In the genomic region with DNA sequence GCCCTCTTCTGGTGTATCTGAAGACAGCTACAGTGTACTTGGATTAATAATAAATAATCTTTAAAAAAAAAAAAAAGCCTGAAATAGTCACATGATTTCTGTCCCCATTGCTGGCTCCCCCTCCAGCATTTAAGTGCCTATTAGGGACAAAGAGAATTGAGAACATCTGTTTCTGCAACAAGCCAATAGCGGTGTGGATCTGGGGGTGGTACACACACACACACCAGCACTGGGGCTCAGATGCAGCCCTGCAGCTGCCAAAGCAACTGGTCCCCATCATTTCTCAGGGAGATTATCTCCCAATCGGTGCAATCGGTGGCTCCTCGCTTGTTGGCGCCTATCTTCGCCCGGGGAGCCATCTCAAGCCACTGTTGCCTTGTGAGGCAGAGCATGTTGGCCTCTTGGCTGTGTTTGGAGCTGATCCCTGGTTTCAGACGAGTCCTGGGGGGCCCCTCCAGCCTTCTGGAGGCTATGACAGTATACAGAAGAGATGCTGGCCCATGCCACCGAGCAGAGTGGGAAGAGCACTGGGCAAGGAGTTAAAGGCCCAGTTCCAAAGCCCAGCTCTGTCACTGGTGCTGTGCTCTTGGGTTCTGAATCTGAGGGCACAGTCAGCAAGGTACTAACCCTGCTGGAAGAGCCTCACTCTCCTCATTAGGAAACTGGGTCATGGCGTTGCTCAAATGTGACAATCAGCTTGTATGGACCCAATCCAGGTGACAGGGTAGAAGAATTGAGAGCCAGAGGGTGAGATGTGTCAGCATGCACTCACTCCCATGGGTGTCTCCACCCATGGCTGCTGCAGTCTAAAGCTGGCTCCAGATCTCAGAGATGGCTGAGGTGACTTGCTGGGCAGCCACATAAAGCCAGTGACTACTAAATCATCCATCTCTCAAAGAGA, we compare ENCODE assay signal across 16 mouse cellular contexts. TPM values are rescaled to one million over a fixed set of nuclear protein-coding genes. Genes with fewer than 3 reads are reported as not detected.
DNase-seq lines count a peak whose midpoint lies in the region; ATAC-seq lines count a peak whose summit lies in the region.
"Had no signal": no experiment of that assay in that cellular context is flagged by ENCODE, and none has a peak within 500 bp of the region (broad histone marks: within the 10 kb centered on the region; RNA-seq: fewer than 3 reads in every experiment).

No protein-coding gene starts in this region.

- DNase-seq in forebrain, embryonic 11.5 days (ENCODE audit: low spot score), result no peak
- DNase-seq in heart, adult 9 months (ENCODE audit: low spot score in 2 of 2), result peak; percentile 20 to 40
- no peak for DNase-seq in heart, adult 11 months
- DNase-seq in neural tube, embryonic 10.5 days (ENCODE audit: extremely low spot score, low spot score), result no peak
- no peak for DNase-seq in kidney, adult 18-20 months
- DNase-seq: adrenal gland, adult 2 months; cerebellum, postnatal 25 days; liver, postnatal 0 days; lung, postnatal 36 days; right cerebral cortex, postnatal 4 days; thymus, adult 18-20 months had no signal

- no peak overlapping the region for H3K4me3 ChIP-seq in forebrain, embryonic 13.5 days
- H3K4me3 ChIP-seq in forebrain, embryonic 11.5 days (ENCODE audit: low read depth, low read length), result no peak overlapping the region
- H3K4me3 ChIP-seq in neural tube, embryonic 13.5 days, result no peak overlapping the region
- H3K4me3 ChIP-seq: embryonic facial prominence, embryonic 12.5 days; limb, embryonic 13.5 days had no signal

- no peaks in the 10 kb centered on the region for H3K9me3 ChIP-seq in forebrain, embryonic 13.5 days (replicated peaks)
- H3K9me3 ChIP-seq in forebrain, embryonic 11.5 days (ENCODE audit: control insufficient read depth, low read length), result no peaks in the 10 kb centered on the region
- H3K9me3 ChIP-seq in neural tube, embryonic 13.5 days, result no peaks in the 10 kb centered on the region
- H3K9me3 ChIP-seq: embryonic facial prominence, embryonic 12.5 days; limb, embryonic 13.5 days had no signal

- WGBS in forebrain, embryonic 13.5 days, result 80% methylated on average over 10 of the region's 10 CpGs
- 86% methylated on average over 10 of the region's 10 CpGs for WGBS in forebrain, embryonic 11.5 days
- WGBS in neural tube, embryonic 13.5 days, result 48% methylated on average over 10 of the region's 10 CpGs

- H3K4me1 ChIP-seq in forebrain, embryonic 13.5 days, result no peaks in the 10 kb centered on the region; the same call in 1 of the 2 replicates
- no peaks in the 10 kb centered on the region for H3K4me1 ChIP-seq in forebrain, embryonic 11.5 days (replicated peaks; ENCODE audit: control insufficient read depth, insufficient read depth, low read length)
- peaks cover 26% of the 10 kb centered on the region for H3K4me1 ChIP-seq in neural tube, embryonic 13.5 days (replicated peaks)
- H3K4me1 ChIP-seq: limb, embryonic 13.5 days had no signal

- ATAC-seq in forebrain, embryonic 13.5 days, result peak; percentile 41; the same call in 1 of the 2 replicates
- no peak for ATAC-seq in forebrain, embryonic 11.5 days (replicated peaks; ENCODE audit: low FRiP score)
- ATAC-seq in neural tube, embryonic 13.5 days (ENCODE audit: low read depth), result peak; percentile 20; the same call in 1 of the 2 replicates
- ATAC-seq: liver, postnatal 0 days had no signal

- 0 out of 2 replicates have a peak, but pooled peaks cover 7% of the 10 kb centered on the region for H3K36me3 ChIP-seq in forebrain, embryonic 13.5 days (ENCODE audit: poor library complexity, severe bottlenecking)
- no peaks in the 10 kb centered on the region for H3K36me3 ChIP-seq in forebrain, embryonic 11.5 days (ENCODE audit: control insufficient read depth, insufficient read depth, low read length)
- no peaks in the 10 kb centered on the region for H3K36me3 ChIP-seq in neural tube, embryonic 13.5 days
- H3K36me3 ChIP-seq: embryonic facial prominence, embryonic 12.5 days; limb, embryonic 13.5 days had no signal

- H3K27ac ChIP-seq in forebrain, embryonic 13.5 days, result no peak overlapping the region
- H3K27ac ChIP-seq in forebrain, embryonic 11.5 days (ENCODE audit: low read depth, low read length), result no peak overlapping the region
- H3K27ac ChIP-seq in neural tube, embryonic 13.5 days (replicated peaks), result no peak overlapping the region
- H3K27ac ChIP-seq: embryonic facial prominence, embryonic 12.5 days; limb, embryonic 13.5 days had no signal

- H3K27me3 ChIP-seq in forebrain, embryonic 13.5 days, result no peaks in the 10 kb centered on the region
- no peaks in the 10 kb centered on the region for H3K27me3 ChIP-seq in forebrain, embryonic 11.5 days (ENCODE audit: control insufficient read depth, insufficient read depth, low read length)
- H3K27me3 ChIP-seq in neural tube, embryonic 13.5 days, result no peaks in the 10 kb centered on the region
- H3K27me3 ChIP-seq: embryonic facial prominence, embryonic 12.5 days; limb, embryonic 13.5 days had no signal

- no peak overlapping the region for H3K9ac ChIP-seq in forebrain, embryonic 13.5 days
- H3K9ac ChIP-seq in forebrain, embryonic 11.5 days (ENCODE audit: low read length), result no peak overlapping the region
- peak overlapping the region; percentile 13; the same call in 1 of the 2 replicates for H3K9ac ChIP-seq in neural tube, embryonic 13.5 days
- H3K9ac ChIP-seq: embryonic facial prominence, embryonic 12.5 days; limb, embryonic 13.5 days; liver, postnatal 0 days had no signal

- H3K4me2 ChIP-seq in forebrain, embryonic 13.5 days, result no peak overlapping the region
- H3K4me2 ChIP-seq in forebrain, embryonic 11.5 days (ENCODE audit: low read depth, low read length, severe bottlenecking), result no peak overlapping the region
- no peak overlapping the region for H3K4me2 ChIP-seq in neural tube, embryonic 13.5 days
- H3K4me2 ChIP-seq: embryonic facial prominence, embryonic 12.5 days; limb, embryonic 13.5 days; midbrain, embryonic 11.5 days had no signal

RNA-seq across cellular contexts. Expression of a gene that starts 17.4 kb away (rescaled TPM):
- 17.3 and 18.7 TPM in 2 replicates for polyA plus RNA-seq in forebrain, embryonic 13.5 days (2015; fragmentation: Nextera tagmentation; extraction: Ambion mirVana)
- polyA plus RNA-seq in forebrain, embryonic 11.5 days (2014; fragmentation: Nextera tagmentation; extraction: Ambion mirVana), result 17.0 and 19.6 TPM in 2 replicates
- 15.0 and 19.0 TPM in 2 replicates for polyA plus RNA-seq in neural tube, embryonic 13.5 days (2015; fragmentation: Nextera tagmentation; extraction: Ambion mirVana)

RNA-seq across cellular contexts. Expression of a gene that starts 21.2 kb away (rescaled TPM):
- 21.9 and 24.0 TPM in 2 replicates for polyA plus RNA-seq in forebrain, embryonic 13.5 days (2015; fragmentation: Nextera tagmentation; extraction: Ambion mirVana)
- 30.6 and 37.6 TPM in 2 replicates for polyA plus RNA-seq in forebrain, embryonic 11.5 days (2014; fragmentation: Nextera tagmentation; extraction: Ambion mirVana)
- 21.4 and 23.0 TPM in 2 replicates for polyA plus RNA-seq in neural tube, embryonic 13.5 days (2015; fragmentation: Nextera tagmentation; extraction: Ambion mirVana)

Comparison
In these comparisons a context has a peak if more than half of its experiments do, and no peak if none do; other contexts are left out.
1. DNase-seq: peak in heart, adult 9 months (2 of 2); none in forebrain, embryonic 11.5 days (single experiment), heart, adult 11 months (single experiment), neural tube, embryonic 10.5 days (single experiment) and kidney, adult 18-20 months (single experiment).